Mouse (Mus musculus) lung, adult 2 months (tissue): Measurements from ENCODE around the gene Hivep1.

Experiments
- CTCF ChIP-seq: fragments of 200-500 bp; IDR thresholded peaks from 2 replicates; pipeline ENCODE4 v1.5.1; 2011; ENCODE audit warnings: mild to moderate bottlenecking, low read length, control low read depth; ENCODE audit not compliant: insufficient read depth
- POLR2A ChIP-seq: fragments of 200-500 bp; IDR thresholded peaks from 2 replicates; pipeline ENCODE4 v1.6.1; 2011; ENCODE audit warnings: low read depth, mild to moderate bottlenecking, control low read depth, low read length, borderline replicate concordance; ENCODE audit errors: extremely low read depth

DNA sequence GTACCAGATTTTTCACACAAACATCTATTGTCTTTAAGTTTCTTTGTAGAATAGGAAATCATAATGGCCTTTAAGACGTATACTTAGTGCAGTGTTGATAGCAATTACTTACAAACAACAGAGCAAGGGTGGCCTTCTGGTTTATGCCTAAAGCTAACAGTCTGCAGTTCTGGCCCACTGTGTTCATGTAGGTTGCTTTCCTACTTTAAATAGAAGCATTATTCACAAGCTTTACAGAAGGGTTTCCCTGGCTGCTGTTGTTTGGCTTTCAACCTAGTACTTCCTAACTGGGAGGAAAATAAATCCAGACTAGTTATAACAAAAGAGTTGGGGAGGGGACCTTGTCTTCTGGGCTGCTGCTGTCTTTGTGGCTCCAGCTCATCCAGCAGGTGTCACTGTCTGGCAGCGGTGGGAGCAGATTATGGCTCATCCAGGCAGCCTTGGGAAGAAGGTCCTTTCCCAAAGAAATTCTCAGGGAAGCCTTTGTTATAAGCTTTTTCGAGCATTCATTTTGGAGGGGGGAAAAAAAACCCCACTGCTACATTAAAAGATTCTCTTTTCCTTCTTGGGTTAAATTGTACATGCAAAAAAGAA lies 123.1 kb downstream of the Hivep1 start:
- peak; percentile 56 for TF ChIP-seq CTCF
- no peak for TF ChIP-seq POLR2A
